Mouse (Mus musculus): ENCODE measurements around the gene Pgpep1. TPM values are rescaled to one million over a fixed set of nuclear protein-coding genes. Genes with fewer than 3 reads are reported as not detected.
A peak's percentile ranks its signal among the peaks of the same experiment; 100 is the strongest.

The Pgpep1 gene
- polyA plus RNA-seq (2015; fragmentation: Nextera tagmentation; extraction: Ambion mirVana) = 87.5 and 99.4 TPM in 2 replicates

DNA sequence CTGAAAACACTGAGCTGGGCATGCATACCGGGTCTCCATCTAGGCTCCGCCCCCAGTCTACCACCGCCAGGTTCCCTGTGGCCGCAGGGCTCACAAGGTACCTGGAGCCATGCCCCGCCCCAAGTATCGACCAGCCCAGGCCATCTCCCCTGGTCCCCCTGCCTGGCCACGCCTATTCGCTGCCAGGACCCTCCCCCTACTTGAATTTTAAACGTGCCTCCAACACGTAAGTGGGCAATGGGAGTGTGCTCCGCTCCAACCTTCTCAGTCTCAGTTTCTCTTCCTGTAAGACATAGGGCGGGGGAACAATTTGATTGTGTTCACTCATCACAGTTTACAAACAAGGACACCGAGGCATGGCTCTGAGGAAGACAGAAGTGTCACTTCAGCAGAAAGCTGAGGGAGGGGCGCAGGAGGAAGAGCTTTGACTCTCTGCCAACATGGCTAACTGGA lies at the start of gene Pgpep1:
TSS of gene Pgpep1 (minus strand) at position 116 of the 453 bp plus-strand sequence.
- Histone ChIP-seq H3K9me3 (no peaks in the 10 kb centered on the region), H3K36me3 (0 out of 2 replicates have a peak, but pooled peaks cover 6% of the 10 kb centered on the region), H3K27ac (peak within 1 kb of the TSS; percentile 65), H3K4me2 (replicated peaks) (peak within 1 kb of the TSS; percentile 88), H3K27me3 (no peaks in the 10 kb centered on the region), H3K9ac (replicated peaks) (peak within 1 kb of the TSS; percentile 91), H3K4me1 (replicated peaks) (peaks cover 48% of the 10 kb centered on the region), H3K4me3 (replicated peaks) (peak within 1 kb of the TSS; percentile 81)
- 4% methylated on average over 14 of the region's 14 CpGs for WGBS
- no peak; the same call in none of the 2 replicates for ATAC-seq

DNA sequence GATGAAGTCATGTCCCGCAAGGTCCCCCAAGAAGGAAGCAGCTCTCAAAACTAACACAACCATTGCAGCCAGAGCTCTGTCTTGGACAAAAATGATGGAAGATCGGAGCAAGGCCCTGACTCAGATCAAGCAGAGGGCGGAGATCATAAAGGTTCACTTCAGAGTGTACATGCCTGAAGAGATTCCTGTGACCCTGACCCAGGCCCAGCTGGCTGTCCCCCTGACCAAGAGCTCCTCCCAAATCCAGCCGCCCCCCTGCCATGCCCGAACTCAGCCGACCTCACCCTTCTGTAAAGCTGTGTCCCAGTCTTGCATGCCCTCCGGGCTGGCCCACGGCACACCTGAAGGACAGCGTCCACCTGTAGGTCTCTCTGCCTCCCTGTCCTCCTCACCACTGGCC lies 49.6 kb upstream of the Pgpep1 start:
- Histone ChIP-seq H3K27me3 (no peaks in the 10 kb centered on the region), H3K9me3 (no peaks in the 10 kb centered on the region), H3K27ac (no peak overlapping the region), H3K4me1 (replicated peaks) (no peaks in the 10 kb centered on the region), H3K9ac (replicated peaks) (no peak overlapping the region), H3K4me3 (replicated peaks) (no peak overlapping the region), H3K4me2 (replicated peaks) (no peak overlapping the region), H3K36me3 (peaks cover under 1% of the 10 kb centered on the region; the same call in 1 of the 2 replicates)
- WGBS = 91% methylated on average over 9 of the region's 9 CpGs
- no peak for ATAC-seq

GRCm38 (mm10) chr8:70708281-70708680 lies 48.1 kb upstream of the Pgpep1 start:
- Histone ChIP-seq H3K9me3 (no peaks in the 10 kb centered on the region), H3K4me3 (replicated peaks) (no peak overlapping the region), H3K27ac (no peak overlapping the region), H3K36me3 (peaks cover 16% of the 10 kb centered on the region; the same call in 1 of the 2 replicates), H3K4me1 (replicated peaks) (peaks cover 8% of the 10 kb centered on the region), H3K9ac (replicated peaks) (no peak overlapping the region), H3K27me3 (no peaks in the 10 kb centered on the region), H3K4me2 (replicated peaks) (no peak overlapping the region)
- no peak for ATAC-seq
- 93% methylated on average over 14 of the region's 14 CpGs for WGBS

- ATAC-seq = no peak
- Histone ChIP-seq H3K4me1 (replicated peaks) (peaks cover 33% of the 10 kb centered on the region), H3K27ac (no peak within 1 kb of the TSS), H3K9me3 (no peaks in the 10 kb centered on the region), H3K36me3 (peaks cover 24% of the 10 kb centered on the region), H3K27me3 (no peaks in the 10 kb centered on the region), H3K9ac (replicated peaks) (no peak within 1 kb of the TSS; the same call in none of the 2 replicates), H3K4me3 (replicated peaks) (0 out of 2 replicates have a peak within 1 kb of the TSS, but pooled peaks have one; percentile 98), H3K4me2 (replicated peaks) (peak within 1 kb of the TSS; percentile 81)
- 99% methylated on average over 3 of the region's 3 CpGs for WGBS
Observed at GRCm38 (mm10) chr8:70703287-70703686, 43.1 kb upstream of the Pgpep1 start, which contains the start of gene Iqcn. Gene Iqcn (plus strand): TSS chr8:70703457.

DNA sequence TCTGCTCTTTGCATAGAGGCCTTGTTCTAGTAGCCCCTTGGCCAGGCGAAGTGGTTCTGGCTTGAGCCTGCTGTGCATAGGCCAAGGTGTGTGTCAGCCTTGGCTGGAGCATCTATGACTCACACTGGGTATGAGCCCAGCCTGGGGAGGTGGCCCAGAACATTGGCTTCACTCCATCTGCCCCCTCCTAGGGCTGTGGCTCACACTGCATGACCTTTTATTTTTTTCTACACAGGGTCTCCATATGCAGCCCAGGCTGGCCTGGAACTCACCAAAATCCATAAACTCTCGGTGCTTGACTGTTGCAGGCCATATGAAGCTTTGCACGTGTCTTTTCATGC lies 42.6 kb upstream of the Pgpep1 start:
- H3K4me3 ChIP-seq (replicated peaks) = no peak overlapping the region
- no peak overlapping the region for H3K27ac ChIP-seq
- no peak for ATAC-seq
- peaks cover 38% of the 10 kb centered on the region for H3K4me1 ChIP-seq (replicated peaks)
- WGBS = 85% methylated on average over 3 of the region's 3 CpGs
- H3K9me3 ChIP-seq = no peaks in the 10 kb centered on the region
- peak overlapping the region; percentile 81 for H3K4me2 ChIP-seq (replicated peaks)
- no peak overlapping the region; the same call in 1 of the 2 replicates for H3K9ac ChIP-seq (replicated peaks)
- no peaks in the 10 kb centered on the region for H3K27me3 ChIP-seq
- H3K36me3 ChIP-seq = peaks cover 24% of the 10 kb centered on the region

DNA sequence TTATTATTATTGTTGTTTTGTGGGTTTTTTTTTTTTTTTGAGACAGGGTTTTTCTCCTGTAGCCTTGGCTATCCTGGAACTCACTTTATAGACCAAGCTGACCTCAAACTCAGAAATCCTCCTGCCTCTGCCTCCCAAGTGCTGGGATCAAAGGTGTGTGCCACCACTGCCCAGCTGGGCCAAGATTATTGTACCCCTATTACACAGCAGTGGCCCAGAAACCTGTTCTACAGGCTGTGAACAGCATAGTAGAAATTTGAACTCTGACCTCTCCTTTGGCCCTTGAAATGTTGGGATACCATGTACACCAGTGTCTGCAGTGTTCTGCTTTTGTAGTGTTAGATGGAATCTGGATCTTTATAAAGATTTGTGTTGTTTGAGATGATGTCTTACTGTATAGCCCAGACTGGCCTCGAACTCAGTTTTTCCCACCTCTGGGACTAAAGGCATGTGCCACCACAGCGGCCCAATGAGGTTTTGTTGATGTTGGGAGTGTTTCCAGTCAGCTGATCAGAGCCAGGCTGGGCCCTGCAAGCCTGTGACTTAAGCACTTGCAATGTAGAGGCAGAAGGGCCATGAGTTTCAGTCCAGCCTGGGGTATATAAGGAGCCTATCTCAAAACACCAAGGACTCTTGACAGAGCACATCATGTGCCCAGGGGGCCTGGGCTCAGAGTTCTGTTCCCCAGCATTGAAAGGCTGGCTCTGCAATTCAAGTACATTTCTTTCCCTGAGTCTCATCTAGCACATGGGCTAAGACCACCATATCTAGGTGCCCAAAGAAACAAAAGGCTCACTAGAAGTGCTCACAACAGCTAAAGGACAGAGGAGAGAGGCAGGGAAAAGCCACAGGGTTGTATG lies 42.0 kb upstream of the Pgpep1 start:
- Histone ChIP-seq H3K4me3 (replicated peaks) (peak overlapping the region; percentile 98), H3K27me3 (no peaks in the 10 kb centered on the region), H3K4me2 (replicated peaks) (peak overlapping the region; percentile 81), H3K36me3 (peaks cover 24% of the 10 kb centered on the region), H3K4me1 (replicated peaks) (peaks cover 44% of the 10 kb centered on the region), H3K27ac (no peak overlapping the region), H3K9me3 (no peaks in the 10 kb centered on the region), H3K9ac (replicated peaks) (peak overlapping the region; percentile 100; the same call in 1 of the 2 replicates)
- no peak for ATAC-seq
- WGBS = 84% methylated on average over 2 of the region's 2 CpGs

DNA sequence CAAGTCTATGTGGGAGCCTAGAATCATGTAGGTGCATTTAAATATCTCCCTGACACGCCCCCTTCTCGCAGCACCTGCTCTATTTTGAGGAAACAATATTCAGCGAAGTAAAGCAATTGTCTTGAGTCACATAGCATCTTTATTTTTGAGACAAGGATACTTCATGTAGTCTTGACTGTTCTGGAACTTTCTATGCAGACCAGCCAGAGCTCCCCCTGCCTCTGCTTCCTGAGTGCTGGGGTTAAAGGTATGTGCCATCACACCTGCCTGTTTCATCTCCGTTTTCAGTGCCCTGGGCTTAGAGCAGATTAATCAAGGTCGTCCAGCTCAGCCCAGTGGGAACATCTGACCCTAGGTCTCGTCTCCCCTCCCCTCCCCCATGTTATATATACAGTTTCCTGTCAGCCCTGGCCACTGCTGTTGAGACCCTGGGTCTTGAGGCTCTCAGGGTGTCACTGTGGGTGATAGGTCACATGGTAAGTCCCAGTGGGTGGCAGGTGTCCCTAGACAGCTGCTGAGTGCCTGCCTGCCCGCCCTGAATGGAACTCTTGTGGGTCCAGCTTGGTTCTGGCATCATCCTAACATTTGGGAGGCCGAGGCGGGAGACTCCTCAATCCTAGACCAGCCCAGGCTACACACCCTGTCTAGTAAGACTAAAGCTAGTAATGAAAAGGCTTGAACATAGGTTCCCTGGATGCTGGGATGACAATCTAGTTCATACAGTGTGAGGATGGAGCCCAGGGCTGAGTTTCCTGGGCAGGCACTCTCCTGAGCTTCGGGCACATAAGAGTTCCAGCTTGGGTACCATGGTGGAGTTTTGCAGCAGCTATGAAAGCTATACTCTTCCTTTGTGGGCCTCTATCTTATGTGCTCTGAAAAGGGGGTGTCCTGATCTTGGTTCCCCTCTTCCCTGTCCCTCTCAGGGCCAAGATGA lies 41.1 kb upstream of the Pgpep1 start:
- 49% methylated on average over 10 of the region's 10 CpGs for WGBS
- Histone ChIP-seq H3K4me3 (replicated peaks) (peak overlapping the region; percentile 98), H3K36me3 (peaks cover 24% of the 10 kb centered on the region), H3K9ac (replicated peaks) (peak overlapping the region; percentile 100), H3K4me1 (replicated peaks) (peaks cover 53% of the 10 kb centered on the region), H3K4me2 (replicated peaks) (peak overlapping the region; percentile 81), H3K27me3 (no peaks in the 10 kb centered on the region), H3K27ac (peak overlapping the region; percentile 100), H3K9me3 (no peaks in the 10 kb centered on the region)
- no peak for ATAC-seq

- H3K36me3 ChIP-seq = peaks cover 24% of the 10 kb centered on the region
- H3K4me1 ChIP-seq (replicated peaks) = peaks cover 61% of the 10 kb centered on the region
- WGBS = under 1% methylated on average over 20 of the region's 20 CpGs
Observed at GRCm38 (mm10) chr8:70700555-70700922, 40.4 kb upstream of the Pgpep1 start.

GRCm38 (mm10) chr8:70699834-70700554 lies 39.8 kb upstream of the Pgpep1 start:
- Histone ChIP-seq H3K27ac (peak overlapping the region; percentile 100), H3K27me3 (no peaks in the 10 kb centered on the region), H3K36me3 (peaks cover 24% of the 10 kb centered on the region), H3K4me3 (replicated peaks) (peak overlapping the region; percentile 98), H3K9ac (replicated peaks) (peak overlapping the region; percentile 100), H3K4me1 (replicated peaks) (peaks cover 65% of the 10 kb centered on the region), H3K9me3 (no peaks in the 10 kb centered on the region), H3K4me2 (replicated peaks) (peak overlapping the region; percentile 81)
- peak; percentile 10 for ATAC-seq
- under 1% methylated on average over 57 of the region's 59 CpGs for WGBS

More at GRCm38 (mm10) chr8:70700555-70700922, 40.4 kb upstream of the Pgpep1 start:
- Histone ChIP-seq H3K9me3 (no peaks in the 10 kb centered on the region), H3K9ac (replicated peaks) (peak overlapping the region; percentile 100), H3K4me3 (replicated peaks) (peak overlapping the region; percentile 98), H3K27ac (peak overlapping the region; percentile 100), H3K4me2 (replicated peaks) (peak overlapping the region; percentile 81), H3K27me3 (no peaks in the 10 kb centered on the region)
- ATAC-seq = peak; percentile 36

- H3K9me3 ChIP-seq = no peaks in the 10 kb centered on the region
Observed at GRCm38 (mm10) chr8:70699116-70699833, 39.1 kb upstream of the Pgpep1 start.

More at GRCm38 (mm10) chr8:70699116-70699833, 39.1 kb upstream of the Pgpep1 start:
- Histone ChIP-seq H3K9ac (replicated peaks) (peak overlapping the region; percentile 100), H3K27me3 (no peaks in the 10 kb centered on the region), H3K4me2 (replicated peaks) (peak overlapping the region; percentile 81), H3K27ac (peak overlapping the region; percentile 100), H3K4me1 (replicated peaks) (peaks cover 65% of the 10 kb centered on the region), H3K4me3 (replicated peaks) (peak overlapping the region; percentile 98), H3K36me3 (peaks cover 18% of the 10 kb centered on the region)
- under 1% methylated on average over 80 of the region's 89 CpGs for WGBS
- ATAC-seq = peak; percentile 13

All from midbrain, embryonic 13.5 days (tissue).